Mouse (Mus musculus) small intestine, adult 2 months (tissue): Measurements from ENCODE around the gene Sdc4.

Experiments used
- CTCF ChIP-seq: fragments of 200-500 bp; IDR thresholded peaks from 2 replicates; pipeline ENCODE4 v1.5.1; 2012; ENCODE audit warnings: low read depth, mild to moderate bottlenecking, control low read depth, inconsistent platforms, low read length, moderate library complexity, mixed read lengths; ENCODE audit not compliant: insufficient replicate concordance, insufficient read length; ENCODE audit errors: extremely low read depth
- POLR2A ChIP-seq: fragments of 200-500 bp; IDR thresholded peaks from 2 replicates; pipeline ENCODE4 v1.6.1; 2012; ENCODE audit warnings: low read depth, mild to moderate bottlenecking, control low read depth, inconsistent platforms, low read length, moderate library complexity

- TF ChIP-seq CTCF (no peak), POLR2A (no peak)
Measured at GRCm38 (mm10) chr2:164418308-164418875, 25.3 kb downstream of the Sdc4 start.
